Mouse (Mus musculus): ENCODE data around the gene Spem1. TPM values are rescaled to one million over a fixed set of nuclear protein-coding genes. Genes with fewer than 3 reads are reported as not detected.
"Not testable (repeated sequence)": the region's sequence is repeated elsewhere in the genome, so short reads cannot be mapped to it uniquely, and the experiment has no call there.

Spem1 gene
- total RNA-seq (2014; fragmentation: Nextera tagmentation) (not detected in 2 replicates), total RNA-seq (2017) (not detected in 2 replicates)

DNA sequence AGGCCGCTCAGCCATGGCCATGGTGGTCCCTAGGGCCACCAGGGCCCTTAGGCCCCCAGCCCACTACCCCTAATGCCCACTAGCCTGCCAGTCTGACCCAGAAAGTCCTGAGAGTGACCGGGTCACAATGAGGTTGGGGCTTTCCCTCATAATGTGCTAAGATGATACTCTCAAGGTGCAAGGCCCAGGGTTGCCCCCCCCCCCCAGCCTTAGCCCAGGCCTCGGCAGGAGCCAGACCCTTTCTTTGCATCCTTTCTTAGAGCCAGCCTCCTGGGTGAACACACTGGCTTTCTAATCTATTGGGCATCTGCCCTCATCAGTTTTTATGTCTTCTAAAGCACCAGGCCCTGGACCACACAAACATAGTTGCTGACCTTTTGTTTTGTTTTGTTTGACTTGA, at the start of gene Spem1:
Gene Spem1 (minus strand): TSS at position 101 of the 400 bp plus-strand sequence.
- no peak for ATAC-seq (replicated peaks; ENCODE audit: low FRiP score, low TSS enrichment, poor library complexity, severe bottlenecking)

DNA sequence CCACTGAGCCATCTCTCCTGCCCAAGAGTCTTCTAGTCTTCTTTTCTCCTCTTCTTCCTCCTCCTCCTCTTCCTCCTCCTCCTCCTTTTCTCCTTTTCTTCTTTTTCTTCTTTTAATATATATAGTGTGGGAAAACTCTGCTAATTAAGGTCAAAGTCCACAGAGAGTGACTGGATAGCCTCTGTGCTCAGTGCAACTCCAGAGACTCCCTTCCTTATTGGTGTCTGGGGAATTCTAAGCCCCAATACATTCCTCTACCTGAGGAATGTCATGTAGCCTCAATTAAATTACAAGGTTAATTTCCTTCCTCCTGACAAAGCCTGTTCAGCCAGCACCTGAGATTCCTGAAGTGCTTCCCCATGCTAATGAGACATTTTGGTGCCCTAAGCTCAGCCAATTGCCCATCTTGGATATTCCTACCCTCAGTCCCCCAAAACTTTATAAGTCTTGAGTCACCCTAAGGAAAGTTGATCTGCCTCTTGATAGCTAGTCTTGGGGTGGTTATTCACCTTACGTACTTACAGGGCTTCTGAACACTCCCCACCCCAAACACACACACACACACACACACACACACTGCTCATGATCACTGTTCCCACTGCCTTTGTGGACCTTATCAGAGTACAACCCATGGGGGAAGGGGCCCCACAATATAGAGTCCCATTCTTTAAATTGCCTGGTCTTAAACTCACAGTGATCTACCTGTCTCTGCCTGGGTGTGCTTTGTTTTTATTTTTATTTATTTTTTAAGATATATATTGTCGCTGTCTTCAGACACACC, 48.5 kb upstream of the Spem1 start:
- ATAC-seq (replicated peaks; ENCODE audit: low FRiP score, low TSS enrichment, poor library complexity, severe bottlenecking) = no peak

DNA sequence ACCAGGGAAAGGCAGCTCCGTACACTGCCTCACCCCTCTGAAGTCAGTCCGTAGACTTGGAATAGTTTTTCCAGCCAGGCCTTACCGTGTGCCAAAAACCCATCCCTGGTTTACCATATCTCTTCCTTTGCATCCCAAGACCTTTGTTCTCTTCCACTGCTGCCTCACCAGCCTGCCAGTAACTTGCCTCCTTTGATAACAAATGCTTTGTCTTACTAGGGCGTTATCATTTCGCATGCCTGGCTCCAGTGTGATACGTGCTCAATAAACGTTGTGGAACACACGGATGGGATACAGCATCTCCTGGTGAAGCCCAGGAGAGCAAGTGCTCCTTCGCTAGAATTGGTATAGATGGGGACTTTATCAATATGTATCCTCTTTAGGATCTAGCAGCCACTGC, 45.4 kb upstream of the Spem1 start:
- peak; percentile 62 for ATAC-seq (replicated peaks; ENCODE audit: low FRiP score, low TSS enrichment, poor library complexity, severe bottlenecking)

DNA sequence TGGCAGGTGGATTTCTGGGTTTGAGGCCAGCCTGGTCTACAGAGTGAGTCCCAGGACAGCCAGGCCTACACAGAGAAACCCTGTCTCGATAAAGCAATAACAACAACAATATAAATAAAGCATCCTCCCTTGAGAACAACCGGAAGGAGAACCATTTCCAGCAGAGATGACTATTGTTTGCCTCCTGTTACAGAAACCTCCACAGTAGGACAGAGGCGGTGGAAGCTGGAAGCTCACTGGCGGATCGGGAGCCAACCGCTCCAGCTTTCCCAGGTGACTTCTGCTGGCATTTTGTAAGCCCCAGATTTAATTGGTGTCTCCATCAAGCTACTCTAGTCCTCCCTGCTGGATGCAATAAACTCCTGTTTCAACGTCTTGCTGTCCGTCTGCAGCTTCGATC, 43.6 kb upstream of the Spem1 start:
- ATAC-seq (replicated peaks; ENCODE audit: low FRiP score, low TSS enrichment, poor library complexity, severe bottlenecking) = no peak

DNA sequence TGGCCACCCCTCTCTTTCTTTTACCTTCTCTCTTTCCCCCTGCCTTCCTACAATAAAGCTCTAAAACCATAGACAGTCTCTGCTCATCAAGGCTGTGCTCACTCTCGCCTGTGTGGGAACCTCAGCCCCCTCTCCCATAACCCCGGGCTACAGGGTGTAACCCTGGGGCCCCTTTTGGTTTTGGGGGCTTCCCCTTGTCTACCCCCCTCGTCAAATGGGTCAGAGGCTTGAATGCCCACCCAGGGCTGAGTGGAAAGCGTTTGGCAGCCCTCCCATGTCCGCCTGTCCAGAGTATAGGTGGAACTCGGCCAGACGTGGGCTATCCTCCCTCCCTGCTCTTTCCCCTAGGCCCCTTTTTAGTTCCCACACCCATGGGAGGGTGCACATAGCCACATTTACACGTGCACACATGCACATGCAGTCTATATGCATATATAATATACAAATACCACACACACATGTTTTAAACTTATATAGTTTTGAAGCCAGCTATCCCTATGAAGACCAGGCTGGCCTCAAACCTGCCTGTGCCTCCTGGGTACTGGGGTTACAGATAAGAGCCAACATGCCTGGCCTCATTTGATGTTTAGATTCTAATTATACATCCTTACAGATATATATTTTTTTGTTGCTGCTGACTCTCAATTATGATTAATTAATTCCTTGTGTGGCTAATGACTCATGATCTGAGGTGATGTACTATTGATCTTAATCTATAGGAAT, 42.3 kb upstream of the Spem1 start:
- 0 out of 2 replicates have a peak, but pooled peaks have one; percentile 41 for ATAC-seq (replicated peaks; ENCODE audit: low FRiP score, low TSS enrichment, poor library complexity, severe bottlenecking)

DNA sequence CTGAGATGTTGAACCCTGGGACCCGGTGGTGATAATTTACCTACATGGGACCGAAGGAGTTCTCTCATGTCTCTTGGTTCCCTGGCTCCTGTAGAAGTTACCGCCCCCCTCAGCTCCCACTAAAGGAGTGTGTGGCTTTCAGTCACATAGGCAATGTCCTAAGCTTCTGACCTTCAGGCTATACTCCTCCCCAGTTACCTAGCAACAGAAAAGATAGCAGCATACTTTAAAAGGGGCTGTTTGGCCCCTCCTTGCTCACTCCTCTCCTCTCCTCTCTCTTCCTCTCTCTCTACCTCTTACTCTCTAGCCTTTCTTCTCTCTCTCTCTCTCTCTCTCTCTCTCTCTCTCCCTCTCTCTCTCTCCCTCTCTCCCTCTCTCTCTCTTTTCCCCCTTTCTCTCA, 41.7 kb upstream of the Spem1 start:
- not testable (repeated sequence) for ATAC-seq (replicated peaks; ENCODE audit: low FRiP score, low TSS enrichment, poor library complexity, severe bottlenecking)

DNA sequence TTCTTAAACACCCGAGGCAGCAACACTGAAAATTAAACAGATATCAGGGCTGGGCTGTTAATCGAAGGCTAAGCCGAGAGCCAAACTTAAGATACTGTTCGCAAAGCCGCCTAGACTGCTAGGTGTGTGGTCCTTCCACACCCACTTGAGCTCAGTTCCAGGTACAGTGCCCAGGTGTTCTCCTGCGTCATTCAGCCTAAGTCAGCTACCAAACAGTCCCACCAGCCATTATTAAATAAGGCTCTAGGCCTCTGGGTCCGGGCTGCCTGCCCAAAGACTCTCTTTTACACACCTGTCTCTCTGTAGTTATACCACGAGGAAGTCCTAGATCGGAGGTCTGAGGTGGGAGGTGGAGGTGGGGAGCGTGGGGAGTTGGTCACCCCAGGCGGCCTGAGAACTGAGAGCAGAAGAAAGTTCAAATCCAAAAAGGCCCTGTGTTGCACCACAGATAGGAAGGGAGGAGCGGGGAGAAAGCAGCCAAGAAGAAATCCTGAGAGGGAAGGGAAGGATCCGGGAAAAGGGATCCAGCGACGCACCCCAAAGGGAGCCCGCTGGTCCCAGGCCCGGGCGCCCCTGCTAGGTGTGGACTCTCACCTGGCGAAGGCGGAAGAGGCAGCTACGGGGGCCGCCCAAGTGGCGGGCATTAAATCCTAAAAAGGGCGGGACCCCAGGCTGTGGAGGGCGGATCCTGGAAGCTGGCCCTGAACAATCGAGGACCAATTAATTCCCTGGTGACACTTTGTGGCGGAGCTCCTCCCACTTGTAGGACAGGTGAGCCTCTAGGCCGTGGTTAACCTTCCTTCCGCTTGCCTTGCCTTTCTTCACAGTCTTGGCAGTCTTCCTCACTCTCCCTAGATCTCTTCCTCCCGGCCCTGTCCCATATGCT, 36.4 kb upstream of the Spem1 start, which contains the start of gene Tnk1:
Gene Tnk1 (minus strand): TSS at position 618 of the 886 bp plus-strand sequence.
- ATAC-seq (replicated peaks; ENCODE audit: low FRiP score, low TSS enrichment, poor library complexity, severe bottlenecking) = no peak

DNA sequence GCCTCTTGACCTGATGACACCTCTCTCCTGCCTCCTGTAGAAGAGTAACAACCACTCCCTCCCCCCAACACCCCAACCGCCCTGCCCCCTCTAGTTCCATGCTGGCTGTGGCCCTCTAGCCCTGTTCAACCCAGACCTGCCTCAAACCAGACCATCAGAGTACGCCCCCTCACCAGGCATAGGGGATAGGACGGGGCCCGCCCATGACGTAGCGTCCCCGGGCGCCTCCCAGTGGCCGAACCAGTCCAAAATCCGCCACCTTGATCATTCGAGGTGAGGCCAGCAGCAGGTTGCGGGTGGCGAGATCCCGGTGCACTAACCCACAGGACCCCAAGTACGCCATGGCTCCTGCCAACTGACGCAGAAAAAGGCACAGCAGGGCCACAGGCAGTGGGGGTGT, 33.4 kb upstream of the Spem1 start:
- 0 out of 2 replicates have a peak, but pooled peaks have one; percentile 21 for ATAC-seq (replicated peaks; ENCODE audit: low FRiP score, low TSS enrichment, poor library complexity, severe bottlenecking)

DNA sequence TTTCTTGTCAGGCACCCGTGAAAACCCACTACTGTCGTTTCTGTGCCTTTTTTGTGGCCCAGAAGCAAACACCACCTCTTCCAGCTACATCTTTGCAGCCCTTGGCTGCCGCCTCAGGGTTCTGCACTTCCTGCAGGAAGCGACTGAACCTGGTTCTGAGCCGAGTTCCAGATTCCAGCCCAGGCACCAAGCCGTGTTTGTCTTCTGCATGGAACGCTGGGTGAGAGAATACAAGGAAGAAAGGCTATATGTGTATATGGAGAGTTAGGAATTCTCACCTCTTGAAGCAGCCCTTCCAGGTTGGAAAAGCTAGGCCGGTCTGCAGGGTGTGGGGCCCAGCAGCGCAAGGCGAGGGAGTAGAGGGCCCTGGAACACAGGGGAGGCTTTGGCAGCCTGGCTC, 32.7 kb upstream of the Spem1 start:
- no peak for ATAC-seq (replicated peaks; ENCODE audit: low FRiP score, low TSS enrichment, poor library complexity, severe bottlenecking)

DNA sequence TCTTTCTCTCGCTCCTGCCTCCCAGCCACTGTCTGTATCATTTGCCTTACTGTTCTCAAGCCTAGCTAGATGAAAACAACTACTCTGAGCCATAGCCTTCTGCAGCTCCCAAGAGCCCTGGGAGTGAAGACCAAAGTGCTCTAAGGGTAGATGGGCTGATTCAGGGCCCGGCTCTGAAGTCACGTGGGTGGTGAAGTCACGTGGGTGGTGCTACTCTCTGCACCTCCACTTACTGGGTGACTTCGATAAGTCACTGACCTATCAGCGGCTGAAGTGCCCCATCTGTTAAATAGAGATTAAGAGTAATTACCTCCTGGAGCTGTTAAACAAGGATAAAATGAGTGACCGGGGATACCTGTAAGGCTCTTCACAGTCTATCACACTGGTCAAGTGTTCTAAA, 32.0 kb upstream of the Spem1 start:
- peak; percentile 87 for ATAC-seq (replicated peaks; ENCODE audit: low FRiP score, low TSS enrichment, poor library complexity, severe bottlenecking)

DNA sequence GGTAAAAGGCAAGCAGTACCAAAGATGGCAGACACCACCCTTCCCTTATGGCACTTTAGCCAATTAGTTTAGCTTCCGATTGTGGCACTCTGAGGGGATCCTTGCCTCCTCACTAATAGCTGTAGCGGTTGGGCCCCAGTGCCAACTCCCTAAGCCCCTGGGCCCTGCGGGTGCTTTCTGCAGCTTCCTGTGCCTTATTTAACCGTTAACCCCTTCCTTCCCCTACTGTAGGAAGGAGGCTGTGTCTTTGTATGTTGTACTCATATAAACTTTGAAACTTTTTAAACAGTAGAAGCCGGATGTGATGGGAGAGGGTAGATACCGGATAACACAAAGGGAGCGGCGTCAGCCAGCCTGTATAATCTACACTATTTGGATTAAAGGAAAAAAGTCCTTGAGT, 28.8 kb upstream of the Spem1 start:
- ATAC-seq (replicated peaks; ENCODE audit: low FRiP score, low TSS enrichment, poor library complexity, severe bottlenecking) = no peak

DNA sequence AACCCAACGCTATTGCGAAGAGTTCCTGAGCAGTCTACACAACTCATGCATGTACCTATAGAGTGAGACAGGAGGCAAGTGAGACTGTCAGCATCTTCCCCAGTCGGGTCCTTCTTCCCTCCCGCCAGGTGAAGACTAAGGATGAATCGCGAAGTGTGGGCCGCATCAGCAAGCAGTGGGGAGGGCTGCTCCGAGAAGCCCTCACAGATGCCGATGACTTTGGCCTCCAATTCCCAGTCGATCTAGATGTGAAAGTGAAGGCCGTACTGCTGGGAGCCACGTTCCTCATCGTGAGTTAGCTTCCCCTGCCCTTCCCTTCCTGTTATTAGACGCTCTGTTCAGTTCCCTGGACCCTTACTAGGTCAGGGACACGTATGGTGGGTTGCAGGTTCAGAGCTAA, 27.9 kb upstream of the Spem1 start:
- ATAC-seq (replicated peaks; ENCODE audit: low FRiP score, low TSS enrichment, poor library complexity, severe bottlenecking) = no peak

DNA sequence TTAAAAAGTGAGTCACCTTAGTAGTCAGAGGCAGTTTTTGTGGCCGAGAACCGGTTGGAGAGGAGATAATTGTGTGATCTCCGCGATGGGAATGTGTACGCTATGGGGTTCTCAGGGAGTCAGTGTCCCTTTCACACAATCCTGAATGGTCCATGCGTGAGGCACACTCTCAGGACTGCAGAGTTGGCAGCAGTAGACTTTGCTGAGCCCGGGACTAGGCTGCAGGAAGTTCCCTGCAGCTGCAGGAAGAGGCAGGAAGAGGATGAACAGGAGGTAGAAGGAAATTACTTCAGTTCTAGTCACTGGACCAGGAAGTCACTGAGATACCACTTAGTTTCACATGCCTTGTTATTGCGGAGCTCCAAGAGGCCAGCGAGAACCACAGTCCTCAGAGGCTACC, 27.1 kb upstream of the Spem1 start:
- ATAC-seq (replicated peaks; ENCODE audit: low FRiP score, low TSS enrichment, poor library complexity, severe bottlenecking) = no peak

DNA sequence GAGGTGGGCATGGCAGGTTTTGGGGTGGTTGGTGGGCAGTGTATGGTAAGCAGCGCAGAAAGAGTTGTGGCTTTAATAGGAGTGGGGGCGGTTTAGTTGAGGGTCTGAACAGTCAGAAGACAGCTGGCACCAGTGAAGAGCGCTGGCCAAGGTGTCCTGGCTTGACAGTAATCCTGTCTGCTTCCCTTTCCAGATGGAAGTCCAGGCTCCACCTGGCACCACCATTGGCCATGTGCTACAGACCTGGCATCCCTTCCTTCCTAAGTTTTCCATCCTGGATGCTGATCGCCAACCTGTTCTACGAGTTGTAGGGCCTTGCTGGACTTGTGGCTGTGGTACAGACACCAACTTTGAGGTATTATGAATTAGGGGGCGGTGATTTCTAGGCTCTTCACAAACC, 26.0 kb upstream of the Spem1 start:
- ATAC-seq (replicated peaks; ENCODE audit: low FRiP score, low TSS enrichment, poor library complexity, severe bottlenecking) = no peak

DNA sequence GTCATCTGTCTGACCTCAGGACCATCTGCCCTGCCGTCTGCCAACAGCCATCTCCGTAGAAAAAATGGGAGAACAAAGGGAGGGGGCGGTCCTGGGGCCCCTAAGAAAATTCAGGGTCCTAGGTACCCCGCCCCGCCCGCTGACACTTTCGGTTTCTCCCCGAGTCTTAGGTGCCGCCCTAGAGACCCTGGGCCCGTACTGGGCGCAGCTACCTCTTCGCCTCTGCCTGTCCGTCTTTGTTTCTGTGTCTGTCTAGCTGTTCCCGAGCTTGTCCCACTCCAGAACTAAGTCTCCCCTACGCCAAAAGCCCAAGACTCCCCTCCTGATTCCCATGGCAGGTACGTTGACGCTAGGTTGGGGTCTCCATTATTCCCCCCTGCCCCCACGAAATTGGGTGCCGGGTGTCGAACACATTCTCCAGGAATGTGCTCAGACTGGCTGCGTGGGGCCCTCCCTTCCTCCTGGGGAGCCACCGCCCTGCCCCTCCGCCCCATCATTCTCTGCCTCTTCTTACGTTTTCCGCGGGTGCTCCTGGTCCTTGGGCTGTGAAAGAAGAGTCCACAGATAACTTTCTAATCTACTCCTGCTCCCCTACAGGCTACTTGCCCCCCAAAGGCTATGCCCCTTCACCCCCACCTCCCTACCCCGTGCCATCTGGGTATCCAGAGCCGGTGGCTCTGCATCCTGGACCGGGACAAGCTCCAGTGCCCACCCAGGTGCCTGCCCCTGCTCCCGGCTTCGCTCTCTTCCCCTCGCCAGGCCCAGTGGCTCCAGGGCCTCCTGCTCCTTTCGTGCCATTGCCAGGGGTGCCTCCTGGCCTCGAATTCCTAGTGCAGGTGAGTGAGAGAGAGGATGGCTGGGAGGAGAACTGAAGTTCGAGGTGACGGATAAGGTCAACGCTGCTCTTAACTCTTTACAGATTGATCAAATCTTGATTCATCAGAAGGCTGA, 25.0 kb upstream of the Spem1 start:
- ATAC-seq (replicated peaks; ENCODE audit: low FRiP score, low TSS enrichment, poor library complexity, severe bottlenecking) = peak; percentile 26; the same call in 1 of the 2 replicates

DNA sequence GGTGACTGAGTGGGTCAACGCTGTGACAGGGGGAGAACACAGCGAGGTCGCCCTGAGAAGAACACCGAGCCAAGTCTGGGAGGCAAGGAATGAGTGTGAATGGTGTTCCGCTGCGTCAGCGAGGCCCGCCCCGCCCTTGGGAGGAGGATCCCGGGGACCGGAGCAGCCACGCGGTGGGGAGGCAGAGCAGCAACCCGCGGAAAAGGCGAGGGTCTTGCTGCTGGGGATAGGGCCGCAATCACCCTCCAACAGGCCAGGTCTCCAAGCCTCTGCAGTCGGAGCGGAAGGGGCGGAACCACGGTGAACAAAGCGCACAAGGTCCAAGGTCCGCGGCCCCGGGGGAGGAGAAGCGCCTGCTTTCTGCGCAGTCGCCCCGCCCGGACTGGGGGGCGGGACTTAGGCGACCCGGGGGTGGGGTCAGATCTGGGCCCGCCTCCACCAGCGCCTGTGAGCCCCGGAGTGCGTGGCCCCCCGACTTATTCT, 24.3 kb upstream of the Spem1 start, which contains the start of gene Plscr3:
Gene Plscr3 (plus strand): TSS at position 179 of the 483 bp plus-strand sequence.
- ATAC-seq (replicated peaks; ENCODE audit: low FRiP score, low TSS enrichment, poor library complexity, severe bottlenecking) = peak; percentile 84

DNA sequence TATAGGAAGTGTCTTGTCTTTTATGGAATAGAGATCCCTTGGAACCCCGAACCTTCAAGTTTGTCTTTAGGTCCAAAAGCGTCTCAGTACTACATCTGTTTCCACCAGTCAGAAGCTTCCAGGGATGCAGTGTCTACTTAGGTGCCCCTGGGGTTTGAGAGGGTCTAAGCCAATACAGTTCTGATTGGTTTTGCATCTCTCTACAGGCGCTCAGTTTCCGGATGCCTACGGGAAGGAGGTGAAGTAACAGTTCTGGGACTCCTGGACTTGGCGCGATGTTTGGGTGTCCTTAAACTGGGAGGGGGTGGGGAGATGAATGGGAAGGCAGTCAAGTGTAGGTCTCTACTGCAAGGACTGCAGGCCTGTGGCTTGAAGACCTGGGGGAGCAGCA, 16.7 kb upstream of the Spem1 start:
- no peak for ATAC-seq (replicated peaks; ENCODE audit: low FRiP score, low TSS enrichment, poor library complexity, severe bottlenecking)

DNA sequence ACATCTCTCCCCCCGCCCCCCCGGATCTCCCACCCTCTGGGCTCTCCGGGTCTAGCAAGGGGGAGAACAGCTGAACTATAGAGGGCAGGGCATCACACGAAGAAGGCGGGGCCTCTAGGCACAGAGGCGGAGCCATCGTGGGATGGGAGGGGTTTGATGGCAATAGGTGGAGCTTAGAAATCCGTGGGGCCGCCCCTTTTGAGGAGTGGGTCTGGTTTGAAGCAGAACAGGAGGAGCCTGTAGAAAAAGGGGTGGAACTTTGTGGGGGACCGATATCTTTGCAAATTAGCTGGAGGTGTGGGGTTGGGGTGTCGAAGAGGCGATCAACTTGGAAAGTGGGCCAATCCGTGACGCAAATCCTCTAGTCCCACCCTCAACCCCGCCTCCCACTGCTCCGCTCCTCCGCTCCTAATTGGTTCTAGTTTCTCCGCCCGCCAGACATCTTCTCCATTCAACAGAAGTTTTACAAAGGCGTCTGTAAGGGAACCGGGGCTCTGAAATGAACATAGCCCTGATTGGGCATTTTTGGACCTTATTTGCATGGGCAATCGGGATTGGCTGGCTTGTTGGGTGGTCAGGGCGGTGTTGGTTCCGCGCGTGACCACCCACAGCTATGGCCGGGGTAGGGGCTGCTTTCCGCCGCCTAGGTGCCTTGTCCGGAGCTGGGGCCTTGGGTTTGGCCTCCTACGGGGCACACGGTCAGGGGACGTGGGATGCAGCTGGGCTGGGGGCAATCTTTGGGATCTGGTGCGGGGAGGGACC, 16.2 kb upstream of the Spem1 start, which contains the start of gene Tmem256:
Gene Tmem256 (plus strand): TSS at position 563 of the 762 bp plus-strand sequence.
- ATAC-seq (replicated peaks; ENCODE audit: low FRiP score, low TSS enrichment, poor library complexity, severe bottlenecking) = peak; percentile 91

All from megakaryocyte-erythroid progenitor cell, adult 5-6 weeks (primary cell).